Mouse (Mus musculus) fat pad, adult 2 months (tissue): ENCODE data around the gene Uchl3.

Source experiments
- DNase-seq: peaks from one replicate; pipeline ENCODE4 v3.0.0-alpha.2; 2011; ENCODE audit warnings: low read depth, low spot score; ENCODE audit errors: extremely low read depth

Gene Uchl3

GRCm38 (mm10) chr14:101653581-101654525 is at the start of gene Uchl3:
Gene Uchl3 (plus strand): TSS chr14:101653967.
- no peak for DNase-seq

GRCm38 (mm10) chr14:101605843-101606242 is 47.9 kb upstream of the Uchl3 start:
- DNase-seq, result no peak

- DNase-seq, result no peak
Measured at GRCm38 (mm10) chr14:101607631-101608518, 45.9 kb upstream of the Uchl3 start.

- DNase-seq, result peak; percentile 58
Measured at GRCm38 (mm10) chr14:101608519-101609368, 45.0 kb upstream of the Uchl3 start, which contains the start of gene Tbc1d4. Gene Tbc1d4 (minus strand): TSS chr14:101609191.

- DNase-seq, result no peak
Measured at GRCm38 (mm10) chr14:101610701-101611100, 43.1 kb upstream of the Uchl3 start.

GRCm38 (mm10) chr14:101613206-101613605 is 40.6 kb upstream of the Uchl3 start:
- DNase-seq, result peak; percentile 30

- no peak for DNase-seq
Measured at GRCm38 (mm10) chr14:101616178-101616577, 37.6 kb upstream of the Uchl3 start.

GRCm38 (mm10) chr14:101617680-101618079 is 36.1 kb upstream of the Uchl3 start:
- DNase-seq, result no peak

GRCm38 (mm10) chr14:101630548-101630947 is 23.2 kb upstream of the Uchl3 start:
- DNase-seq, result no peak

GRCm38 (mm10) chr14:101635765-101636164 is 18.0 kb upstream of the Uchl3 start:
- no peak for DNase-seq

- no peak for DNase-seq
Measured at GRCm38 (mm10) chr14:101637381-101637780, 16.4 kb upstream of the Uchl3 start.

GRCm38 (mm10) chr14:101640153-101640843 is 13.5 kb upstream of the Uchl3 start, which contains the start of gene Commd6:
Gene Commd6 (minus strand): TSS chr14:101640686.
- no peak for DNase-seq

- DNase-seq, result no peak
Measured at GRCm38 (mm10) chr14:101644948-101645347, 8.8 kb upstream of the Uchl3 start.

- peak; percentile 67 for DNase-seq
Measured at GRCm38 (mm10) chr14:101650551-101650950, 3.2 kb upstream of the Uchl3 start.

- DNase-seq, result no peak
Measured at GRCm38 (mm10) chr14:101652571-101652970, 1.2 kb upstream of the Uchl3 start.

- no peak for DNase-seq
Measured at GRCm38 (mm10) chr14:101654526-101654909, 751 bp downstream of the Uchl3 start.

GRCm38 (mm10) chr14:101656307-101656706 is 2.5 kb downstream of the Uchl3 start:
- DNase-seq, result no peak

GRCm38 (mm10) chr14:101661654-101662412 is 8.1 kb downstream of the Uchl3 start:
- DNase-seq, result no peak

- DNase-seq, result no peak
Measured at GRCm38 (mm10) chr14:101664274-101664673, 10.5 kb downstream of the Uchl3 start.
